In the genomic region with DNA sequence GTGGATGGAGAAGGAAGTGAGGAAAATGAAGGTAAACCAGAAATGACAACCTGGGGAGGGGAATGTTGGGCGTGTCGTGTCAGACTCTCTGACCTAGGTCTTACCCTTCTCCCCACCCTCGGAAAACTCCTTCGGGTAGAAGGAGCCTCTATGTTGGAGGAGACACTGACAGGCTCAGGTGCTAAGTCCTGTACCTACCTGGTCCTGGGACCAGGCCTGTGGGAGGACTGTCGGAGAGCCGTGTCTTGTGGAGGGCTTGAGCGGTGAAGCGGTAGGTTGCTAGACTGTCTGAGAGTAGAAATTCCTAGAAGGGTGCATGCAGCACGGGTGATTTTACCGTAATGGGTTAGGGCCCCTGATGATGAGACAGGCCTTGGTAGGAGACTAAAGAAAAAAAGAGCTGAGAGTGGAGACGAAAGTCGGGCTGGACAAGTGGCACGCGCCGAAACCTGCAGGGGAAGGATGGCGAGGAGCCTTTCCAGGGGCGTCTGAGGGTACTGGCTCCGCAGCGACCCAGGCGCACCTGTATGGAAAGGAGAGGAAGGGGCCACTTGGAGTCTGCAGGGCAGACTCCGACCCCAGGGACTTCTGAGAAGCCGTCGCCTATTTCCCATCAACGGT, we compare ENCODE assay signal across 9 mouse cellular contexts. TPM values are rescaled to one million over a fixed set of nuclear protein-coding genes. Genes with fewer than 3 reads are reported as not detected.
DNase-seq lines count a peak whose midpoint lies in the region; ATAC-seq and TF ChIP-seq lines count a peak whose summit lies in the region.
"Had no signal": no experiment of that assay in that cellular context is flagged by ENCODE, and none has a peak within 500 bp of the region (broad histone marks: within the 10 kb centered on the region; RNA-seq: fewer than 3 reads in every experiment).

A gene (plus strand): TSS at position 130 of the 621 bp plus-strand sequence.

- H3K27me3 ChIP-seq in heart, embryonic 12.5 days (replicated peaks), result peaks cover 68% of the 10 kb centered on the region
- H3K27me3 ChIP-seq in thymus, adult 2 months (ENCODE audit: control insufficient read depth, insufficient read depth, low read length), result peaks cover 18% of the 10 kb centered on the region; the same call in 1 of the 2 replicates
- H3K27me3 ChIP-seq in liver, embryonic 11.5 days (replicated peaks; ENCODE audit: control insufficient read depth, insufficient read depth, low read length), result peaks cover 66% of the 10 kb centered on the region
- H3K27me3 ChIP-seq in stomach, embryonic 16.5 days (ENCODE audit: control insufficient read depth, insufficient read depth, low read length), result peaks cover 39% of the 10 kb centered on the region

- H3K9me3 ChIP-seq in heart, embryonic 12.5 days (replicated peaks), result no peaks in the 10 kb centered on the region
- H3K9me3 ChIP-seq in liver, embryonic 11.5 days (ENCODE audit: control insufficient read depth, low read length), result no peaks in the 10 kb centered on the region
- no peaks in the 10 kb centered on the region for H3K9me3 ChIP-seq in stomach, embryonic 16.5 days (replicated peaks; ENCODE audit: control insufficient read depth, low read length)

- 10% methylated on average over 24 of the region's 24 CpGs for WGBS in heart, embryonic 12.5 days
- 38% methylated on average over 24 of the region's 24 CpGs for WGBS in thymus, adult 2 months
- 9% methylated on average over 24 of the region's 24 CpGs for WGBS in liver, embryonic 11.5 days
- 8% methylated on average over 24 of the region's 24 CpGs for WGBS in stomach, embryonic 16.5 days

- peak within 1 kb of the TSS; percentile 49 for H3K4me3 ChIP-seq in heart, embryonic 12.5 days
- H3K4me3 ChIP-seq in thymus, adult 2 months (ENCODE audit: control insufficient read depth, insufficient read depth, low read length), result no peak within 1 kb of the TSS
- H3K4me3 ChIP-seq in liver, embryonic 11.5 days (ENCODE audit: low read depth, low read length), result peak within 1 kb of the TSS; percentile 44
- H3K4me3 ChIP-seq in stomach, embryonic 16.5 days (replicated peaks; ENCODE audit: low read length), result peak within 1 kb of the TSS; percentile 57

- no peak for TF ChIP-seq POLR2A in thymus, adult 2 months (IDR thresholded peaks at IDR 0.05; ENCODE audit: control insufficient read depth, extremely low read depth, insufficient read depth, low read length, poor library complexity)

- peaks cover 18% of the 10 kb centered on the region for H3K4me1 ChIP-seq in heart, embryonic 12.5 days (replicated peaks)
- H3K4me1 ChIP-seq in thymus, adult 2 months (replicated peaks; ENCODE audit: control insufficient read depth, insufficient read depth, low read length), result peaks cover 7% of the 10 kb centered on the region; the same call in 1 of the 2 replicates
- peaks cover 20% of the 10 kb centered on the region for H3K4me1 ChIP-seq in liver, embryonic 11.5 days (replicated peaks; ENCODE audit: control insufficient read depth, insufficient read depth, low read length)
- H3K4me1 ChIP-seq in stomach, embryonic 16.5 days (ENCODE audit: control insufficient read depth, insufficient read depth, low read length), result no peaks in the 10 kb centered on the region

- peaks cover 21% of the 10 kb centered on the region for H3K36me3 ChIP-seq in heart, embryonic 12.5 days
- H3K36me3 ChIP-seq in thymus, adult 2 months (ENCODE audit: control insufficient read depth, insufficient read depth, low read length), result no peaks in the 10 kb centered on the region
- H3K36me3 ChIP-seq in liver, embryonic 11.5 days (ENCODE audit: control insufficient read depth, insufficient read depth, low read length), result peaks cover 4% of the 10 kb centered on the region; the same call in 1 of the 2 replicates
- H3K36me3 ChIP-seq in stomach, embryonic 16.5 days (ENCODE audit: control insufficient read depth, insufficient read depth, low read length), result no peaks in the 10 kb centered on the region

- ATAC-seq in heart, embryonic 12.5 days (ENCODE audit: insufficient number of reproducible peaks, low FRiP score), result no peak
- no peak for ATAC-seq in liver, embryonic 11.5 days (replicated peaks; ENCODE audit: low FRiP score)
- ATAC-seq in stomach, embryonic 16.5 days (ENCODE audit: insufficient read depth, low FRiP score), result no peak

- DNase-seq in heart, adult 8-10 months (ENCODE audit: low spot score), result no peak
- no peak for DNase-seq in thymus, postnatal 0 days (ENCODE audit: low spot score)
- no peak for DNase-seq in thymus, adult 2 months
- DNase-seq in liver, embryonic 11.5 days (ENCODE audit: low spot score), result no peak
- DNase-seq in B cell, adult 2 months, result no peak
- no peak for DNase-seq in right cerebral cortex, postnatal 36 days (ENCODE audit: low spot score in 2 of 2)
- DNase-seq: adrenal gland, postnatal 36 days had no signal

- peak within 1 kb of the TSS; percentile 76 for H3K4me2 ChIP-seq in heart, embryonic 12.5 days
- H3K4me2 ChIP-seq in liver, embryonic 11.5 days, result peak within 1 kb of the TSS; percentile 81
- H3K4me2 ChIP-seq in stomach, embryonic 16.5 days (ENCODE audit: low read depth, low read length), result peak within 1 kb of the TSS; percentile 57

- H3K9ac ChIP-seq in heart, embryonic 12.5 days, result no peak within 1 kb of the TSS
- H3K9ac ChIP-seq in liver, embryonic 11.5 days (ENCODE audit: low read depth, low read length), result no peak within 1 kb of the TSS
- peak within 1 kb of the TSS; percentile 79 for H3K9ac ChIP-seq in stomach, embryonic 16.5 days (ENCODE audit: low read length)

- TF ChIP-seq CTCF in thymus, adult 2 months (IDR thresholded peaks at IDR 0.05; ENCODE audit: borderline replicate concordance, control insufficient read depth, extremely low read depth, insufficient read depth, low read length, poor library complexity), result no peak

- H3K27ac ChIP-seq in heart, embryonic 12.5 days (ENCODE audit: poor library complexity, severe bottlenecking), result no peak within 1 kb of the TSS
- no peak within 1 kb of the TSS for H3K27ac ChIP-seq in thymus, adult 2 months (ENCODE audit: control insufficient read depth, insufficient read depth, low read length)
- H3K27ac ChIP-seq in liver, embryonic 11.5 days (ENCODE audit: low read depth, low read length), result no peak within 1 kb of the TSS; the same call in 1 of the 2 replicates
- peak within 1 kb of the TSS; percentile 92 for H3K27ac ChIP-seq in stomach, embryonic 16.5 days (ENCODE audit: low read length)

RNA-seq across cellular contexts. Expression of the gene that starts here (rescaled TPM):
- 2.1 and 2.5 TPM in 2 replicates for polyA plus RNA-seq in heart, embryonic 12.5 days (2016; fragmentation: Nextera tagmentation; extraction: Ambion mirVana)
- total RNA-seq in heart, adult 8-10 months (2022), result 1 to 10 TPM in 1 of 4 experiments, not detected in 3; 1.1 TPM
- polyA plus RNA-seq in thymus, postnatal 0 days (2015; fragmentation: Nextera tagmentation; extraction: Ambion mirVana), result 14.4 and 14.8 TPM in 2 replicates
- polyA plus RNA-seq in thymus, adult 2 months (2012; rRNA removed), result 6.0 and 6.5 TPM in 2 replicates
- polyA plus RNA-seq in liver, embryonic 11.5 days (2014; fragmentation: Nextera tagmentation; extraction: Ambion mirVana), result 4.0 and 5.1 TPM in 2 replicates
- polyA plus RNA-seq in stomach, embryonic 16.5 days (2015; fragmentation: Nextera tagmentation; extraction: Ambion mirVana), result 397 and 438 TPM in 2 replicates

Comparison
In these comparisons a context has a peak if more than half of its experiments do, and no peak if none do; other contexts are left out.
1. RNA of the gene that starts here (polyA plus RNA-seq): 397 to 438 TPM in stomach, embryonic 16.5 days; 14.4 to 14.8 TPM in thymus, postnatal 0 days, 6.0 to 6.5 TPM in thymus, adult 2 months, 4.0 to 5.1 TPM in liver, embryonic 11.5 days and 2.1 to 2.5 TPM in heart, embryonic 12.5 days; every median in the first group is over 10 times any median in the second.
2. Peak in every context shown above with its lines, with median percentiles within 50 percentile points of each other: H3K4me2 ChIP-seq.